Mouse (Mus musculus) naive thymus-derived CD4-positive, alpha-beta T cell, adult 2 months (primary cell): ENCODE results near the gene Gm47959.

Source experiments
- DNase-seq: peaks from one replicate; pipeline ENCODE4 v3.0.0-alpha.2; 2011; ENCODE audit warnings: low read depth

The Gm47959 gene

GRCm38 (mm10) chr1:83032508-83032907 is 32.2 kb downstream of the Gm47959 start:
- no peak for DNase-seq

DNA sequence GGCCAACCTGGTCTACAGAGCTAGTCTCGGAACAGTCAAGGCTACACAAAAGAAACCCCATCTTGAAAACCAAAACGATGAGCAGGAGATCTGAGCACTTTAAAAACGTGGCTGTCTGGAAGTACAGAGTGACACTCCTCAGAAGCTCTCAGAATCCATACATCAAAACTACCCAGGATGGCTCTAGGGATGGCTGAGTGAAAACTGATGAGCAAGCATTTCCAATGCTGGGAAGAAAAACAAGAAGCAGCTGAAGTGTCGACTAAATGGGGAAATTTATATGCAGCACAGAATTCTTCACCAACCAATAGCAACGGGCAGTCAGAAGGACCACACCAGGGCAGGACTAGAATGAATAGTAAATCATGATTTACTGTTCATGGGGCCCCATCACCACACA is 34.2 kb downstream of the Gm47959 start:
- DNase-seq, result no peak

- no peak for DNase-seq
Observed at GRCm38 (mm10) chr1:83036892-83037667, 36.7 kb downstream of the Gm47959 start.

GRCm38 (mm10) chr1:83038109-83038672 is 37.8 kb downstream of the Gm47959 start, which contains the start of gene Slc19a3:
Gene Slc19a3 (minus strand): TSS chr1:83038448.
- DNase-seq, result no peak

DNA sequence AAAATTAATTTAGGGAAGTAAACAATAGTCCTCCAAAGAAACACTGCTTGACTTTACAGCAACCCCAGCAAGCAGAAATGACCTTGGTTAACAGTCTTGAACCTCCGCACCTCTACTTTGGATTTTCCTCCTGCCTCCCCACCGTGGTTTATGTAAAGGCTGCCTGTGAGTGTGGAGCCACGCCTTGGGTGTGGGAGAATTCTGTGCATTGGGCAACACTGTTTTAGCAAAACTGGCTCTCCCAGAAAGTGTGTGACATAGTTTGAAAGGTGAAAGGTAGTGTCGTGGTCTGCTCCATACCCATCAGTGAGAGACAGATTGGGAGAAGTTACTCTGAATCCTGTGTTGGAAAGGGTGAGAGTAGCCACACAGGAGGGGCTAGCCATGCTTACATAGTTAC is 38.7 kb downstream of the Gm47959 start:
- no peak for DNase-seq

DNA sequence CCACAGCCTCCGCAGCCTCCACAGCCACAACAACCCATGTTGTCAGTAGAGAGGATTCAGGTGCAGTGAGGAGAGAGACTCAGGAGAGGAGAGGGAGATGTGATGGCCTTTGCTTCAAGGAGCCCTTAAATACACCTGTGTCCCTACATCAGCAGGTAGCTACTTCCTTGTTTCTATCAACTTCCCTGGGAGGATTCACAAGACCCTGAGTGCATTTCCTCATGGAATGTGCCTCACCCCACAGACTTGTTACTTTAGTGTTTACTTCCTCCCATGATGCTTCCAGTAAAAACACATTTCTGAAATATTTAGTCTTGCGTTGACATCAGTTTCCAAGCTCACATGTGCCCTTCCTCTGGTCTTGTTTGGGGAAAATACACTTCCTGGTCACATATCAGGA is 42.0 kb downstream of the Gm47959 start, which contains the start of gene Krtap28-10:
Gene Krtap28-10, minus strand, starts transcription at position 101 of the 400 bp plus-strand sequence.
- no peak for DNase-seq

GRCm38 (mm10) chr1:83044882-83045427 is 44.6 kb downstream of the Gm47959 start, which contains the start of gene Gm47969:
Gene Gm47969 (plus strand): TSS chr1:83044932.
- peak; percentile 4 for DNase-seq
